Mouse (Mus musculus): Measurements from ENCODE around the gene Ppfibp1. TPM values are rescaled to one million over a fixed set of nuclear protein-coding genes. Genes with fewer than 3 reads are reported as not detected.
"Not testable (repeated sequence)": the region's sequence is repeated elsewhere in the genome, so short reads cannot be mapped to it uniquely, and the experiment has no call there.

Ppfibp1 gene
- 10 to 100 TPM; 35.3 to 40.6 TPM for total RNA-seq (2021)
- long read RNA-seq, experiment 1, full-length matches to known transcripts: 5 of 22 reads
- long read RNA-seq, experiment 1, partial matches to known transcripts: 0 of 22 reads
- long read RNA-seq, experiment 1, other reads (novel, unspliced or antisense): 17 of 22 reads
- long read RNA-seq, experiment 2, full-length matches to known transcripts: 4 of 20 reads
- long read RNA-seq, experiment 2, partial matches to known transcripts: 0 of 20 reads
- long read RNA-seq, experiment 2, other reads (novel, unspliced or antisense): 16 of 20 reads

DNA sequence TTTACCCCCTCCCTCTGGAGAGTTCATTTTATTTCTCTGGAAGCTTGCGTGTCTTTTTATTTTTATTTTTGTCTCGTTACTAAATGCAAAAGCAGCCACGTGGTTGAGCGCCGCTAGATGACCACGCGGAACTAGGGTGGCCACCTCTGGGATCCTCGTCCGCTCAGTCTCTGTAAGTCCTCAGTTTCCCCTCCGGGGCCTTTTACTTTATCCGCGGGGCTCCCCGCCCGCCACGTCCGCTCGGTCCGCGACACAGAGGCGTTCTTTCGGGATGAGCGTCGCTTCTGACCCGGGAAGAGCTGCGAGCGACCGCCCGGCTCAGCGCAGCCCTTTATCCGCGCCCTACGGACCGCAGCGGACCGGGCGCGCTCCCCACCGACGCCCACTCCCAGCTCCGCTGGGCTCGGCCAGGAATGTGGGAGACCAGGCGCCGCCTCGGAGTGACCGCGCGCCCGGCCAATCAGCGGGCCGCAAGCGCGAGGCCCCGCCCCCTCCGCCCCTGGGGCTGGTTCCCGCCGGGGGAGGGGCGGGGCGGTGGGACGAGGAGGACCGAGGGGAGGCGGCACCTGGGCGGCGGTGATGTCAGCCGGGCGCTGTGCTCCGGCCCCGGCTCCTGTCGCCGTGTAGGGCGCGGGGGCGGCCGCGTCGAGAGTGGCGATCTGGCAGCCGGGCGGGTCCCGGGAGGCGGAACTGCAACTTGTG, at the start of gene Ppfibp1:
Gene Ppfibp1, plus strand, starts transcription at position 530 of the 702 bp plus-strand sequence.
- TF ChIP-seq CTCF (conservative IDR thresholded peaks at IDR 0.05): no peak
- DNase-seq (ENCODE audit: low spot score in 2 of 2): peak; percentile 91 to 93
- H3K27ac ChIP-seq: peak within 1 kb of the TSS; percentile 88
- H3K4me3 ChIP-seq: peak within 1 kb of the TSS; percentile 92

DNA sequence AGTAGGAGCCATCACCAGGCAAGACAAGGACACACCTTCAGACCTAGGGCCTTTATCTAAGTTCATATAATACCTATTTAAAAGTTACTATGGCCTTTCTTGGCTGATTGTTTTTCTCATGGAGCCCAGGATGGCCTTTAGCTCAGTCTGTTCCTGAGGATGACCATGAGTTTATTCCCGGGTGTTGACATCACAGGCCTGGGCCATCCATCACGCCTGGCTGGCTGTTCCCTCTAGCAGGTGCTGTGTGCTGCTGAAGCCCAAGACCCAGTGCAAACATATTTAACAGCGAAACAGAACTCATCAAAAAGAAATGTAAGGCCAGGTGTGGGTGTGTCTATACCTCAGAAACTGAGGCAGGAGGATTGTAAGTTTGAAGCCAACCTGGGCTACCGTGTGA, 49.4 kb upstream of the Ppfibp1 start:
- H3K4me3 ChIP-seq: no peak overlapping the region
- TF ChIP-seq CTCF (conservative IDR thresholded peaks at IDR 0.05): no peak
- no peak overlapping the region for H3K27ac ChIP-seq
- no peak for DNase-seq (ENCODE audit: low spot score in 2 of 2)

DNA sequence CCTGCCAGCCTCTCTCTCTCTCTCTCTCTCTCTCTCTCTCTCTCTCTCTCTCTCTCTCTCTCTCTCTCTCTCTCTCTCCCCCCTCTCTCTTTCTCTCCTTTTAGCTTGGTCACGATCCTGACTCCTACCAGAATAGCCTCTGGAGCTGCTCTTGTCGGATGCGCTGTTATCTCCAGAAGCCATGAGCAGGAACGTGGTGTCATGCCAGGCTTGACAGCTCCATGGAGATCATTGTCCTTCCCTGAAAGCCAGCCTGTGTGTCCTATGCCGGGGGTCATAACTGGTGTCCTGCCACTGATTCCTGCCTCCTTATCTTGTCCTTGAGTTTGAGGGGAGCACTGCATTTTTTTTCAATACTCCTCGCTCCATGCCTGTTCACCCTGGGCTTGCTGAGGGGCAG, 43.4 kb upstream of the Ppfibp1 start:
- H3K4me3 ChIP-seq: no peak overlapping the region
- H3K27ac ChIP-seq: no peak overlapping the region
- TF ChIP-seq CTCF (conservative IDR thresholded peaks at IDR 0.05): no peak
- DNase-seq (ENCODE audit: low spot score in 2 of 2): no peak

DNA sequence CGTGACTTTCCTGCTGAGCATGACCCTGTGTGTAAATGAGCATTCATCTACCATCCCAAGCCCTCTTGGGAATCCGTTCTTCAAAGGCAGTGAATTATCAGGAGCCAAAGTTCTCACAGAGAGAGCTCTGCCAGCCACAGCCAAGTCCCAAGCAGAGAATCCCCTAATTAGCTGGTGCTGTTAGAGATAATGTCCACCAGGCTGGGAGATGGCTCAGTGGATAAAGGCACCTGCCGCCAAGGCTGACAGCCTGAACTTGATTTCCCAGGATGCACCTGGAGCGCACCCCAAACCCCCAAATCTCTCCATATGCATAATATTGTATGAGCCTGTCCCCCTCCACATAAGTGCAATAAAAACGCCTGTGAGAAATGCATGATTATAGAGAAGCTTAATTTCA, 42.9 kb upstream of the Ppfibp1 start:
- DNase-seq (ENCODE audit: low spot score in 2 of 2): no peak
- no peak overlapping the region for H3K27ac ChIP-seq
- TF ChIP-seq CTCF (conservative IDR thresholded peaks at IDR 0.05): no peak

DNA sequence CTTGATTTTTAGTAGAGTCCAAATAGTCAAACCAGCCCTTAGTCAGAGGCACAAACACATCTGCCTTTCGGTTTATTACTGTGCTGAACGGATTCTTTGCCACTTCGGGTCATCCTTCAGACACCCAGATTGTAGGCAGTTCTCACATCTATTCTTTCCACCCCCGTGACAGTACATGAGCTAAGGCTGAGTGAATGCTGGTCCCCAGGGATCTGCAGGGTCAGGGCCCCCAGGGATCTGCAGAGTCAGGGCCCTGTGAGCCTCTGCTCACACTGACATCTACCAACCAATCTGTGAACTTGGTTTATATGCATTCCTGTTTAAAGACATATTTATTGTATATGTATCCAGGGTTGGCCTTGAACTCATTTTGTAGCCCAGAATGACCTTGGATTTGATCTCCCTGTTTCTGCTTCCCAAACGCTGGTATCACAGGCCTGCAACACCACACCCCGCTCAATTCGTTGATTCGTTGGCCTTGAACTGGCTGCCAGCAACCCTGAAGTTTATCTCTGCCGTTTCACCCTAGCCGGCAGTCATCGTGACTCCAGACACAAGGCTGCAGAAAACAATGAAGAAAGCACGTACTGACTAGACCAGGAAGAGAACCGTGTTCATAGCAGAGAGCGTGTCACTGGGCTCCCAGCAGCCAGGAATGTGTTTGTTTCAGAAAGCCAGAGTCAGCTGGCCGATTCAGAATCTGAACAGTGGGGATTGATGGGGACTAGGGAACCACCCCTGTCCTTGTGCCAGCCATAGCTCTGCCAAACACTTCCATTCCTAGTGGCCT, 42.1 kb upstream of the Ppfibp1 start:
- no peak overlapping the region for H3K4me3 ChIP-seq
- TF ChIP-seq CTCF (conservative IDR thresholded peaks at IDR 0.05): no peak
- no peak overlapping the region for H3K27ac ChIP-seq
- DNase-seq (ENCODE audit: low spot score in 2 of 2): no peak

More for the DNA sequence above, 42.9 kb upstream of the Ppfibp1 start:
- no peak overlapping the region for H3K4me3 ChIP-seq

DNA sequence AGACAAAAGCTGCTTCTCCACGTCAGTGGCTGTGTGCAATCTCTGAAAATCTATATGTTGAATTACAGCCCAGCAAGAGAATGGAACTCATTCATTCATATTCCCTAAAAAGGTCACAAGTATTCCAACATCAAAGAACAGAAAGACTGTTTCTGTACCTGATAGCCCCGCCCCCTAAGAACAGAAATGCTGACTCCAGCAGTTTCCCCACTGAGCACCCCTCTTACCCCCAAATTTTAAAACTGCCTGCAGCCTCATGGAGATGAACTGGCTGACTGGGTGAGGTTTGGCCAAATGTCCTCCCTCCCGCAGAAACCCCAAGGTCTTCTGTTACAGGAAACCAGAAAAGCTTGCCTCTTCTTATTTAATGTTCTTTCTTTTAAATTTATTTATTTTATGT, 40.9 kb upstream of the Ppfibp1 start:
- DNase-seq (ENCODE audit: low spot score in 2 of 2): no peak
- TF ChIP-seq CTCF (conservative IDR thresholded peaks at IDR 0.05): no peak
- no peak overlapping the region for H3K27ac ChIP-seq
- H3K4me3 ChIP-seq: no peak overlapping the region

DNA sequence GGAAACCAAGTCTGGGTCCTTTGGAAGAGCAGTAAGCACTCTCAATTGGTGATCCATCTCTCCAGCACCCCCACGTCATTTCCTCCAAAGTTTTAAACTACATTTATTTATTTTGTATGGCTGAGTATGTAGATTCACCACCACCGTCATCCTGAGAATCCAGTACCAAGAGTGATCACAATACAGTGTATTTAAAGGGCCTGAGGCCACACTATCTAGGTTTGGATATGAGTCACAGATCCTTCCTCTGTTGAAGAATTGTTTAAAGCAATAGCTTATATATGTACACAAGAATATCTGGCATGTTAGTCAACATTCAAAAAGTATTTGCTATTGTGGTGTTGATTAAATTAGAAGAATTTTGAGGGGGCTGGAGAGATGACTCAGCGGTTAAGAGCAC, 40.0 kb upstream of the Ppfibp1 start:
- Histone ChIP-seq H3K4me3 (no peak overlapping the region), H3K27ac (no peak overlapping the region)
- no peak for TF ChIP-seq CTCF (conservative IDR thresholded peaks at IDR 0.05)
- DNase-seq (ENCODE audit: low spot score in 2 of 2): no peak

DNA sequence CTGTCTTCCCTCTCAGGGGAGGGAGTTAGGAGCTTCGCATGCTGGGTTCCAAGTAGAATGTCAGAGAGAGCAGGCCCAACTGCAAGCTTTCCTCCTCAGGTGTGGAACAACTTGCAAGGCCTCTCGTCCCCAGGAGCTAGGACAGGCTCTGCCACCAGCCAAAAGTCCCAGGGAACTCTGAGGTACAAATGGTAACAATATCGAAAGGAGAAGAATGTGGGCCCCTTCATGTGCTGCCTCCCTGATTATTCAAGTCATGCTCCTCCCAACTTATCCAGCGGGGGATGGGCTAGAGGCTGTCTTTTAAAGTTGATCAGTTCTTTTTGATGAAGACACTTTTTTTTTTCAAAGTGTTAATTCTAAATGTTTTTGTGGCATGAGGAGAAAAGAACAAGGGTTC, 38.2 kb upstream of the Ppfibp1 start, which contains the start of gene Smco2:
Gene Smco2, plus strand, starts transcription at position 55 of the 400 bp plus-strand sequence.
- TF ChIP-seq CTCF (conservative IDR thresholded peaks at IDR 0.05): no peak
- no peak for DNase-seq (ENCODE audit: low spot score in 2 of 2)
- H3K4me3 ChIP-seq: no peak within 1 kb of the TSS
- H3K27ac ChIP-seq: no peak within 1 kb of the TSS

DNA sequence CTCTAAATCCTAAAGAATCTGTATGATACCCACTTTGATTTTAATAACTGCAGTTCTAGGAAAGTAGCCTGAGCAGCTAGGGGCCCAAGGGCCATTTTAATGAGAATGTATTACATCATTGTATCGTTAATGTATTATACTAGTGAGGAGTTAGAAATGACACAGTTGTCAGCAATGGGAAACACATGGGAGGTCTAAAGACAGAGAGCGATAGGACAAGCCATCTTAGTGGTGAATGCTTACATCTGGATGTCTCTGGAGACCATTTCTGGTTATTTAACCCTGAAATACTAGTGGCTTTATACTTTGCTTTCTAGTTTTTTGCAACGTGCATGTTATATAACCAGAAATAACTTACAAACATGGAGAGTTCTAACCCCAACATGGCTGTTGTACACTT, 36.4 kb upstream of the Ppfibp1 start:
- TF ChIP-seq CTCF (conservative IDR thresholded peaks at IDR 0.05): no peak
- Histone ChIP-seq H3K4me3 (no peak overlapping the region), H3K27ac (no peak overlapping the region)
- DNase-seq (ENCODE audit: low spot score in 2 of 2): no peak

DNA sequence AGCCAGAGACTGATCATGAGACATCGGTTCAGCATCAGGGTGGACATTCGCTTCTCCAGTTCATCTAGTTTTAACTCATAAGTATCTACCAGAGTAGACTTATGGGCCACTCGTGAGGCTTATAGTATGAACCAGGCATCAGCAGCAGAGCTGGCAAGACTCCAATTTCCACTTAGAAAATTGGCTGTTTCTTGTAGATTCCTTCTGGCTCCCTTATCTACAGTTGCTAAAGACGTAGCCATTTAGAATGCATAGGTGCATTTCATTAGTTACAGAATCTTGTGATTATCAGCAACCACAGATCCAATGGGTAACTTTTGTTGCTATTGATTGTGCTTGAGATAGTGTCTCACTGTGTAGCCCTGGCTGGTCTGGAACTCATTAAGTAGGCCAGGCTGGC, 35.5 kb upstream of the Ppfibp1 start:
- DNase-seq (ENCODE audit: low spot score in 2 of 2): no peak
- Histone ChIP-seq H3K4me3 (no peak overlapping the region), H3K27ac (no peak overlapping the region)
- TF ChIP-seq CTCF (conservative IDR thresholded peaks at IDR 0.05): no peak

DNA sequence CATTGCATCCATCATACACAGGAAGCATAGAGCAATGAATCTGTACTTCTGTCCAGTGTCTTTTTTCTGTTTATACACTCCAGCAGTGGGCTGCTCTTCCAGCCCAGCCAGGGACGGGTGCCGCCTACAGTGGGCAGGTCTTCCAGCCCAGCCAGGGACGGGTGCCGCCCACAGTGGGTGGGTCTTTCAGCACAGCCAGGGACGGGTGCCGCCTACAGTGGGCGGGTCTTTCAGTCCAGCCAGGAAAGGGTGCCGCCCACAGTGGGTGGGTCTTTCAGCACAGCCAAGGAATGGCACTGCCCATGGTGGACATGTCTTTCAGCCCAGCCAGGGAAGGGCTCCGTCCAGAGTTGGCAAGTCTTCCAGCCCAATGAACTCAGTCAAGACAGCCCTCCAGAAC, 33.1 kb upstream of the Ppfibp1 start:
- Histone ChIP-seq H3K27ac (no peak overlapping the region), H3K4me3 (no peak overlapping the region)
- TF ChIP-seq CTCF (conservative IDR thresholded peaks at IDR 0.05): no peak
- no peak for DNase-seq (ENCODE audit: low spot score in 2 of 2)

DNA sequence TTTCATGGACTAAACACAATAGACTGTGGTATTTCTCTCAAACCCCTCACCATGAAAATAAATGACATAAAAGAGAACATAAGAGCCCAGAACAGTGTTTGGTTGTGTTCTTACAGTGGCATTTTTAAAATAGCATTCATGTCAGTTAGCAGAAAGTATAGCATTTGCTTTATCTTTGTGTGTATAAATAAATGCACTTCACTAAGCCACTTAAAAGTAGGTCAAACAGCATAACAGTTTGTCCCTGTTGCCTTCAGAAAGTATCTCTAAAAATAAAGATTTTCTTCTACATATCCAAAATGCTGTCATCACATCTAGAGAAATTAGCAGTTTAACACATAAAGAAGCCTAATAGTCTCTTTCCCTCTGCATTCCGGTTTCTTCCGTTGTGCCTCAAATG, 30.9 kb upstream of the Ppfibp1 start:
- TF ChIP-seq CTCF (conservative IDR thresholded peaks at IDR 0.05): no peak
- Histone ChIP-seq H3K4me3 (no peak overlapping the region), H3K27ac (no peak overlapping the region)
- no peak for DNase-seq (ENCODE audit: low spot score in 2 of 2)

DNA sequence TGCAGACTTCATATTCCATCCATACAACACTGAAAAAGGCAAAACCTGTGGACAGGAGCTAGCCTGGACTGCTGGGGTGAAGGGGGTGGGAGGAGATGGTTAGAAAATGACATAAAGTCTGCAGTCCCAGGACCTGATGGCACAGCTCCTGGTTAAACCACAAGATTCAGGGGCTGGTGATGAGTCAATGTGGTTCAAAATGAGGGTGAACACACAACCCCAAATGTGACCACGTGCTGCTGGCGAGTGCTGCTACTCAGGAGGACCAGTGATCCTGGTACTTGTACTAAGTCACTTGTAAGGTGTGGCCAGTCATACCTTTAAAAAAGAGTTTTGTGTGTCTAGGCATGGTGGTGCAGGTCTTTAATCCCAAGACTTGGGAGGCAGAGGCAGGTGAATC, 25.1 kb upstream of the Ppfibp1 start:
- Histone ChIP-seq H3K27ac (no peak overlapping the region), H3K4me3 (no peak overlapping the region)
- no peak for DNase-seq (ENCODE audit: low spot score in 2 of 2)
- no peak for TF ChIP-seq CTCF (conservative IDR thresholded peaks at IDR 0.05)

DNA sequence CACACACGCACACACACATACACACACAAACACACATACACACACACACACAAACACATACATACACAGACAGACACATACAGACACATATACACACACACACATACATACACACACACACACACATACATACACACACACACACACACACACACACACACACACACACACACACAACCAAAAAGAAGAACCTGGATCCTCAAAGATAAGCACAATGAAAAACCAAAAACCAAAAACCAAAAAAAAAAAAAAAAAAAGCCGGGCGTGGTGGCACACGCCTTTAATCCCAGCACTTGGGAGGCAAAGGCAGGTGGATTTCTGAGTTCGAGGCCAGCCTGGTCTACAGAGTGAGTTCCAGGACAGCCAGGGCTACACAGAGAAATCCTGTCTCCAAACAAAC, 23.9 kb upstream of the Ppfibp1 start:
- not testable (repeated sequence) for H3K27ac ChIP-seq

More for the DNA sequence above, 23.9 kb upstream of the Ppfibp1 start:
- DNase-seq (ENCODE audit: low spot score in 2 of 2); H3K4me3 ChIP-seq: not testable (repeated sequence)

All from layer of hippocampus, adult 2 months (tissue).